Comparison of ENCODE assay signal across 8 mouse cellular contexts in the genomic region with DNA sequence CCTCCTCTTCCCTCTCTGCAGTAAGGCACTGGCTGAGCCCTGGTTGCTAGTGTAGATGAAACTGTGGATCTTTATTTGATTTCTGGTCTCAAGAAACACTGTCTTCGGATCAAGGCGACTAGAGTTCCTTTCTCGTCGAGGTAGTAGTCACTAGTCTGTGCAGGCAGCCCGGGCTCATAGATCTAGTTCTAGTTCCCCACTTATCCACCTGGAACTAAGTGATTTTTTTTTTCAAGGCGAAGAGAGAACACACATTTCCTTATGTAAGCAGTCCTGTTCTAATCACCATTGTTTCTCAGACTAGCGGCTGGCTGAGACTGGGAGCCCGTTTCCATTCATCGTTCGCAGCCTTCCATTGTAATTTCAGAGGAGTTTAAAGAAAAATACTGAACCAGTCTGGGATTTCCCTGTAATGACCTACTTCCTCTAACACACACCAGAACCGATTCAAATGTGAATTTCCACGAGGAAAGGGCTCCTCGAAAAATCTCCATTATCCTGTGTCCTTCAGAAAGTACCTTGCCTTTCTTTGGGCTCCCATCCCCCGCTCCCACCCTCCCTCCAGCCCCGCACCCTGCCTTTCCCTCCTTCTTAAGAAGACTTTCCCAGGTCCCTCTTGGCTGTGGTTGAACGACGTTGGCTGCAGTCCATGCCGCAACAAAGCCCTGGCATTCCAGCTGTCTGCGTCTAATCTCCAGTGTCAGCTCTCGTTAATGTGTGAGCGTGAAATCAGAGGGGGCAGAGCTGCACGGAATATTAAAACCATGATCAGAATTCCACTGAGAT.
DNase-seq lines count a peak whose midpoint lies in the region; ATAC-seq lines count a peak whose summit lies in the region.

No protein-coding gene starts in this region.

- peak overlapping the region; percentile 84 for H3K4me2 ChIP-seq in intestine, embryonic 16.5 days (ENCODE audit: low read depth, low read length)

- no peaks in the 10 kb centered on the region for H3K27me3 ChIP-seq in intestine, embryonic 16.5 days (replicated peaks; ENCODE audit: control insufficient read depth, insufficient read depth, low read length)

- no peaks in the 10 kb centered on the region for H3K9me3 ChIP-seq in intestine, embryonic 16.5 days (ENCODE audit: control insufficient read depth, low read length)

- peak overlapping the region; percentile 58 for H3K9ac ChIP-seq in intestine, embryonic 16.5 days (ENCODE audit: low read depth, low read length)

- peak overlapping the region; percentile 78 for H3K27ac ChIP-seq in intestine, embryonic 16.5 days (ENCODE audit: low read length)

- H3K36me3 ChIP-seq in intestine, embryonic 16.5 days (ENCODE audit: control insufficient read depth, insufficient read depth, low read length): no peaks in the 10 kb centered on the region

- peak; percentile 77 for ATAC-seq in intestine, embryonic 16.5 days

- peak; percentile 76 for DNase-seq in ZHBTc4 (ENCODE audit: low read depth, low spot score)
- peak; percentile 59 to 77 for DNase-seq in cerebellum, postnatal 4 days (ENCODE audit: low spot score in 2 of 2)
- DNase-seq in gastrocnemius, postnatal 14 days: peak; percentile 27
- DNase-seq in left cerebral cortex, postnatal 10 days (ENCODE audit: extremely low spot score in 1 of 2, low spot score in 2 of 2): peak; percentile 81 to 87
- DNase-seq in mesoderm, embryonic 11.5 days (ENCODE audit: low read depth, low spot score): peak; percentile 87
- DNase-seq in right cerebral cortex, postnatal 4 days: peak; percentile 83
- DNase-seq in T-cell, adult 2 months (ENCODE audit: low spot score): no peak

- WGBS in intestine, embryonic 16.5 days: 1% methylated on average over 22 of the region's 22 CpGs

- H3K4me3 ChIP-seq in intestine, embryonic 16.5 days (ENCODE audit: low read length): peak overlapping the region; percentile 45

- intact Hi-C loops in gastrocnemius, postnatal 14 days (cut with DNase I; ENCODE audit: low total_unique reads): no loop called here
- intact Hi-C loops in left cerebral cortex, postnatal 10 days (cut with DNase I): loop anchor here (2.0 kb wide), 2 partner anchors 149 to 201 kb away; no protein-coding TSS in a partner anchor

- no peaks in the 10 kb centered on the region for H3K4me1 ChIP-seq in intestine, embryonic 16.5 days (ENCODE audit: control insufficient read depth, insufficient read depth, low read length)
